Mouse (Mus musculus) spleen, adult 2 months (tissue): ENCODE data around the gene Hemk1. TPM values are rescaled to one million over a fixed set of nuclear protein-coding genes. Genes with fewer than 3 reads are reported as not detected.

Experiments used
- DNase-seq, 2 experiments: peaks; one replicate each; pipeline versions ENCODE4 v3.0.0 to v3.0.0-alpha.2; 2012 to 2021; ENCODE audit warnings: low spot score in 2 of 2, low read depth in 1 of 2
- H3K27ac ChIP-seq: fragments of 200-500 bp; 2 replicates; pipeline ENCODE4 v1.5.1; 2012; ENCODE audit warnings: low read length, inconsistent platforms; ENCODE audit not compliant: insufficient read depth
- H3K27me3 ChIP-seq: fragments of 200-500 bp; 2 replicates; pipeline ENCODE4 v1.6.1; 2012; ENCODE audit warnings: mild to moderate bottlenecking, moderate library complexity, low read length, inconsistent platforms; ENCODE audit not compliant: control insufficient read depth, insufficient read depth
- H3K36me3 ChIP-seq: fragments of 200-500 bp; 2 replicates; pipeline ENCODE4 v1.6.1; 2012; ENCODE audit warnings: mild to moderate bottlenecking, low read length, inconsistent platforms; ENCODE audit not compliant: control insufficient read depth, insufficient read depth
- H3K4me1 ChIP-seq: fragments of 200-500 bp; 2 replicates; pipeline ENCODE4 v1.6.1; 2011; ENCODE audit warnings: inconsistent platforms; ENCODE audit not compliant: control insufficient read depth, insufficient read depth, insufficient read length
- H3K4me3 ChIP-seq: fragments of 200-500 bp; 2 replicates; pipeline ENCODE4 v1.5.1; 2011; ENCODE audit warnings: mild to moderate bottlenecking, inconsistent platforms; ENCODE audit not compliant: insufficient read depth, insufficient read length; ENCODE audit errors: extremely low read depth
- CTCF ChIP-seq: fragments of 200-500 bp; IDR thresholded peaks from 2 replicates; pipeline ENCODE4 v1.5.1; 2011; ENCODE audit warnings: mild to moderate bottlenecking, inconsistent platforms; ENCODE audit not compliant: insufficient read depth, insufficient read length, insufficient replicate concordance; ENCODE audit errors: extremely low read depth
- POLR2A ChIP-seq: fragments of 200-500 bp; IDR thresholded peaks from 2 replicates; pipeline ENCODE4 v1.6.1; 2011; ENCODE audit warnings: low read depth, low read length, inconsistent platforms
- WGBS: fragments of 180-500 bp; shearing (Covaris S2); methylation state at CpG from one replicate; pipeline ENCODE4 v1.1.7; 2018; 5-methylcytosine and 5-hydroxymethylcytosine counted together
- polyA plus RNA-seq: library from polyadenylated mRNA; depleted of rRNA; stranded (reverse); fragments of >200 nt; gene quantifications from 2 replicates; pipeline ENCODE4 v1.2.3, GENCODE M21; 2012

The Hemk1 gene
- polyA plus RNA-seq, 1 experiment: 12.2 TPM

- H3K27ac ChIP-seq: no peak overlapping the region
- H3K36me3 ChIP-seq: no peaks in the 10 kb centered on the region
- no peaks in the 10 kb centered on the region for H3K4me1 ChIP-seq
- H3K4me3 ChIP-seq: no peak overlapping the region
- H3K27me3 ChIP-seq: no peaks in the 10 kb centered on the region
- WGBS: 32% methylated on average over 4 of the region's 4 CpGs
- TF ChIP-seq POLR2A (no peak), CTCF (no peak)
- DNase-seq: no peak
Observed at GRCm38 (mm10) chr9:107324799-107325561, 13.2 kb downstream of the Hemk1 start.

- H3K4me3 ChIP-seq: no peak overlapping the region
- no peak for TF ChIP-seq CTCF
- no peak for TF ChIP-seq POLR2A
- H3K4me1 ChIP-seq: no peaks in the 10 kb centered on the region
Observed at GRCm38 (mm10) chr9:107323558-107323957, 14.6 kb downstream of the Hemk1 start.

DNA sequence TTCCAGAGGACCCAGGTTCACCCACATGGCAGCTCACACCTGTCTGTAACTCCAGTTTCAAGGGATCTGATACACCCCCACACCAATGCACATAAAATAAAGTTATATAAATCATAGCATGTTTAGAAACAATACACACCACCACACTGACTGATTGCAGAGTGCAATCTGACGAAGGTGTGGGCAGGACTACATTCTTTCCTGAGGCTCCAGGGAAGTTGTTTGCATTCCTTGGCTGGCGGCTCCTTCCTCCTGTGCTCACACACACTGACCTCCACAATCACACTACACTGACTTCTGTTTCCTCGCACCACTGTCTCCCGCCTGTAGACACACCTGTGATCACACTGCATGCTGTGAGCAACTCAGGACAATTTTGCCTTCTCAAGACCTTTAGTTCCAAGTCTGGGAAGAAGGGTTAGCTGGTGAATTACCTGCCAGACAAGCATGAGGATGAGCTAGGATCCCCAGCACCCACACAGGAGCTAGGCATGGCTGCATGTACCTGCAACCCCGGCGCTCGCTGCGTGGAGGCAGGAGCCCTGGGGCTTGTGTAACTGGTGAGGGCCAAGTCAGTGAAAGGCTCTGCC lies 15.6 kb downstream of the Hemk1 start:
- no peak for DNase-seq
- no peak overlapping the region for H3K4me3 ChIP-seq
- no peaks in the 10 kb centered on the region for H3K36me3 ChIP-seq
- no peaks in the 10 kb centered on the region for H3K4me1 ChIP-seq
- no peak for TF ChIP-seq POLR2A
- WGBS: 89% methylated on average over 8 of the region's 8 CpGs
- H3K27me3 ChIP-seq: no peaks in the 10 kb centered on the region
- H3K27ac ChIP-seq: no peak overlapping the region

More at GRCm38 (mm10) chr9:107323558-107323957, 14.6 kb downstream of the Hemk1 start:
- 12% methylated on average over 6 of the region's 6 CpGs for WGBS
- Histone ChIP-seq H3K27ac (no peak overlapping the region), H3K36me3 (no peaks in the 10 kb centered on the region), H3K27me3 (no peaks in the 10 kb centered on the region)
- no peak for DNase-seq

GRCm38 (mm10) chr9:107315791-107316190 lies 22.4 kb downstream of the Hemk1 start:
- DNase-seq: no peak
- Histone ChIP-seq H3K4me3 (no peak overlapping the region), H3K4me1 (peaks cover 11% of the 10 kb centered on the region; the same call in 1 of the 2 replicates), H3K27me3 (no peaks in the 10 kb centered on the region), H3K36me3 (no peaks in the 10 kb centered on the region), H3K27ac (no peak overlapping the region)
- TF ChIP-seq CTCF (no peak), POLR2A (no peak)
- 84% methylated on average over 2 of the region's 2 CpGs for WGBS

DNA sequence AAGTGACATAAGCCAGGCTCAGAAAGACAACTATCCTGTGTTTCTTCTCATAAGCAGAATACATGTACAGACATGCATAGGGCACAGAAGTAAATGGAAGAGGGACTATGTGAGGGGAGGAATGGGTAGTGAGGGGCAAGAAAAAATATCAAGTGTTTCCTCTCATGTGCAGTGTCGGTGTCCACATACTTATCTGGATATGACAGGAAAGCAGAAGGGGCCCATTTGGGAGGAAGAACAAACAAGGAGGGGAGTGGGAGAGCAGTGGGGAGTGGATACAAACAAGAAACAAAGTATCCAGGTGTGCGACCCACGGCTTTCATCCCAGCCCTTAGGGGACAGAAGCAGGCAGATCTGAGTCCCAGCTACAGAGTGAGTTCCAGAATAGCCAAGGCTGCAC lies 24.2 kb downstream of the Hemk1 start:
- Histone ChIP-seq H3K4me1 (peaks cover 11% of the 10 kb centered on the region; the same call in 1 of the 2 replicates), H3K27ac (no peak overlapping the region), H3K27me3 (no peaks in the 10 kb centered on the region), H3K4me3 (no peak overlapping the region), H3K36me3 (no peaks in the 10 kb centered on the region)
- DNase-seq: no peak
- 72% methylated on average over 3 of the region's 3 CpGs for WGBS
- TF ChIP-seq POLR2A: no peak
- no peak for TF ChIP-seq CTCF

DNA sequence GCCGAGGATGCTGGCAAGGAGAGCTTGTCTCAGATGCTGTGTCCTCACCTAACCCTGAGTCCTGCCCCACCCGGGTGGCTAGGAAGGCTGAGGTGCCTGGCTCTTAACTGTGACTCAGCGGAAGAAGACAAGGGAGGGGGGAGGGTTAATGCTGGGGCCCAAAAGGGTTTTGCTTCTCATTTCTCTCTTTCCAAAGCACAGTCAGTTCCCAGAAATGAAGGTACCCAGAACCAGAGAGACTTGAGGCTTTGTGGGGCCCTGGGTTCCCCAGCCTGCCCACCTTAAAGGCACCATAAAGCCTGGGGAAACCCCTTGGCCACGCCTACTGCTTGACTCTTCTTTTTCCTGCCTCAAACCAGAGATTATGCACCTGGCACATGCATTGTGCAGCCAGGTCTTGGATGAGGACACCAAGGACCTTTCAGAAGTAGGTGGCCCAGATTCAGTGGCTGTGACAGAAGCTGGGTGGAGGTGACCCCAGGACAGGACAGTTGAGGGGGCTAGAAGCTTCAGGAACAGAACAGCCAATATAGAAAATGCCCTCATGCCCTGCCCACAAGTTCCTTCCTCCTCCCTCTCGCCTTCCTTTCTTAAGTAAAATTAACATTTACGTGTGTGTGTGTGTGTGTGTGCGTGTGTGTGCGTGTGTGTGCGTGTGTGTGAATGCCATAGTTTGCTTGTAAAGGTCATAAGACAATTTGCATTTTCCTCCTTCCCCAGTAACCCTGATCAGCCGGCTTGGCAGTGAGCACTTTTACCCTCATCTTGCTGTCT lies 25.2 kb downstream of the Hemk1 start:
- Histone ChIP-seq H3K4me3 (no peak overlapping the region), H3K27me3 (no peaks in the 10 kb centered on the region), H3K27ac (peak overlapping the region; percentile 58), H3K4me1 (peaks cover 11% of the 10 kb centered on the region; the same call in 1 of the 2 replicates), H3K36me3 (no peaks in the 10 kb centered on the region)
- 7% methylated on average over 10 of the region's 10 CpGs for WGBS
- DNase-seq: peak; percentile 44 to 48
- TF ChIP-seq CTCF: no peak
- no peak for TF ChIP-seq POLR2A
